Mouse (Mus musculus) erythroblast, embryonic 14.5 days (primary cell): ENCODE measurements around the gene Slc41a2. TPM values are rescaled to one million over a fixed set of nuclear protein-coding genes. Genes with fewer than 3 reads are reported as not detected.
"Not testable (repeated sequence)": the region's sequence is repeated elsewhere in the genome, so short reads cannot be mapped to it uniquely, and the experiment has no call there.

ENCODE experiments used
- H3K27me3 ChIP-seq: 2 replicates; pipeline ENCODE4 v1.6.1; 2012; ENCODE audit warnings: inconsistent platforms; ENCODE audit not compliant: control insufficient read depth
- H3K36me3 ChIP-seq: 2 replicates; pipeline ENCODE4 v1.6.1; 2012; ENCODE audit warnings: mild to moderate bottlenecking, inconsistent platforms; ENCODE audit not compliant: control insufficient read depth
- H3K4me1 ChIP-seq: 2 replicates; pipeline ENCODE4 v1.6.1; 2012; ENCODE audit warnings: inconsistent platforms; ENCODE audit not compliant: control insufficient read depth
- H3K4me3 ChIP-seq: replicated peaks from 2 replicates; pipeline ENCODE3; 2012; ENCODE audit warnings: moderate library complexity, mild to moderate bottlenecking, inconsistent platforms
- H3K9me3 ChIP-seq: 2 replicates; pipeline ENCODE4 v1.6.1; 2012; ENCODE audit warnings: low read length, inconsistent platforms, mixed read lengths; ENCODE audit not compliant: control insufficient read depth
- GATA1 ChIP-seq: IDR thresholded peaks from 2 replicates; pipeline ENCODE4 v1.6.1; 2012; ENCODE audit warnings: low read length, inconsistent platforms, mixed read lengths
- TAL1 ChIP-seq: IDR thresholded peaks from 3 replicates; pipeline ENCODE4 v1.6.1; 2012; ENCODE audit warnings: low read length, inconsistent platforms, mixed read lengths
- polyA plus RNA-seq: library from polyadenylated mRNA; stranded (reverse); fragments of >175 nt; gene quantifications from 2 replicates; pipeline ENCODE4 v1.2.3, GENCODE M21; 2012

The Slc41a2 gene
- polyA plus RNA-seq, 1 experiment, result not detected

DNA sequence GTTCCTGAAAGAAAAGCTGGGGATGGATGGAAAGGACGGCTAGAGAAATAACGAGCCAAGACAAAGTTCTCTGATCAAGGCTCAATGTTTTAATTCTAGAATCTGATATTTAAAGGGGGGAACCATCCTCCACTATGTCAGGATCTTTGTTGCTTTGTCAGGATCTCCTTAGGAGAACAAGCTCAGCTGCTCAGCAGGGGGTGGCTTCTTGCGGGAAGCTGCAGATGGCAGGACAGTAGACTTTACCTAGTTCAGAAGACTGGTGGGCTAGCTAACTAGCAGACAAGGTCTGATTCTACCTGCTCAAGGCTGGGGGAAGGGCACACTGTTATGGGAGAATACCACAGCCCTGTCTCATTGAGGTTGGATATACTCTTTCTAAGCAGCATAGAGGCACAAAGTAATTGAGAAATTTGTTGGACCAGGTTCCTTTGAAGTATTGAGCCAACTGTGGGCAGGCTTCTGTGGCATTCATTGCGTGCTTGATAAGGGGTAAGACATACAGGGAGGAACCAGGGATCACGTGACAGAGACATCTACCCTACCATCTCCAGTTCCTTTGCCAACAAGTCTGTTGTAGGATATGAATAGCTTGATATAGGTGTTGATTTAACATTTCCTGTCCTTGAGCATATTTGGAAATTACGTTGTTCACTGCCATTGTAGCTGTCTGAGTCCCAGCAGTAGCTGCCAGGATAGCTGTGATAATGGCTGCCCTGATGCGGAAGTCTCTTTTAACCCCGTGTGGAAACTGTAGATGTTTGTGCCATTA, 39.4 kb upstream of the Slc41a2 start:
- Histone ChIP-seq H3K36me3 (peaks cover 37% of the 10 kb centered on the region), H3K27me3 (no peaks in the 10 kb centered on the region), H3K9me3 (peaks cover 22% of the 10 kb centered on the region), H3K4me1 (peaks cover 2% of the 10 kb centered on the region; the same call in 1 of the 2 replicates), H3K4me3 (no peak overlapping the region)
- TF ChIP-seq TAL1 (no peak), GATA1 (no peak)

DNA sequence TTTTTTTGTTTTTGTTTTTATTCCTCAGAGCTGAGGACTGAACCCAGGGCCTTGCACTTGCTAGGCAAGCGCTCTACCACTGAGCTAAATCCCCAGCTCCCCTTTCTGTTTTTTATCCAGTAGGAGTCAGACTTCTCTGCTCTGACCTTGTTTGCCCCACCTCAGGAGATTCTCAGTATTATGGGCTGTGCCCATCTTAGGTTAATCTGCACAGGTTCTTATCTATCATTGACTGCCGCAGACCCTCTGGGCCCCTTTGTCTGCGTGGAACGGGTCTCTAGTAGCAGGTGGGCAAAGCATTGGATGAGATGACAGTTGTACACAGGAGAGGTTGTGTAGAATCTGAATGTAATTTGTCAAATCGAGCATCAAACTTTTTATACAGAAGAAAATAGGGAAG, 37.8 kb upstream of the Slc41a2 start:
- H3K4me3 ChIP-seq, H3K27me3 ChIP-seq, H3K4me1 ChIP-seq: not testable (repeated sequence)
- peaks cover 16% of the 10 kb centered on the region for H3K9me3 ChIP-seq
- peaks cover 49% of the 10 kb centered on the region for H3K36me3 ChIP-seq

DNA sequence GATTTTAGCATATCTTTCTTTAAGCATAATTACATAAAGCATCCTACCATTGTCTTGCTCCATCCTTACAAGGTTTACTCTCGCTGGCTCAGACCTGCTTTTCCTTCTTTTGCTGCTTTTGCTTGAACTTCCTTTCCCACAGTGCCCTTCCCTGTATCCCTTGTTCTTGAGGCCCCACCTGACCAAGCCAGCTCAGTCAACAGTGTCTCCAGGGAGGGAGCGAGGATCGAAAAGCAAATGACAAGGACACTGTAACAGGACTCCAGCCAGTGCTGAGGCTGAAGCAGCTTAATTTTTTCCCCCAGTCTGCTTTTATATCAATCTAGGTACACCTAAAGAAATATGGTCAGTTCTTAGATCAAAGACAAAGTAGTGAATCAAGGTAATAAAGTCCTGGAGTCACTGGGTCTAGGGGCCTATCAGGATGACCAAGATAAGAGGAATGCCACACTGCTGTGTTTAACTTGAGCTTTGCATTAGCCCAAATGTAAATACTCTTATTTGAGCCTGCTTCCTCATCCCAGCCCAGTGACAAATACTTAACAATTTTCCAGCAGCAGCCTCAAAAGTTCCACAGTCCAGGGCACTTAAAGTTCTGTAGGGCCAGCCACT, 36.5 kb upstream of the Slc41a2 start:
- Histone ChIP-seq H3K36me3 (peaks cover 46% of the 10 kb centered on the region), H3K27me3 (no peaks in the 10 kb centered on the region), H3K9me3 (peaks cover 6% of the 10 kb centered on the region), H3K4me1 (peaks cover 2% of the 10 kb centered on the region; the same call in 1 of the 2 replicates), H3K4me3 (no peak overlapping the region)
- TF ChIP-seq TAL1 (no peak), GATA1 (no peak)

DNA sequence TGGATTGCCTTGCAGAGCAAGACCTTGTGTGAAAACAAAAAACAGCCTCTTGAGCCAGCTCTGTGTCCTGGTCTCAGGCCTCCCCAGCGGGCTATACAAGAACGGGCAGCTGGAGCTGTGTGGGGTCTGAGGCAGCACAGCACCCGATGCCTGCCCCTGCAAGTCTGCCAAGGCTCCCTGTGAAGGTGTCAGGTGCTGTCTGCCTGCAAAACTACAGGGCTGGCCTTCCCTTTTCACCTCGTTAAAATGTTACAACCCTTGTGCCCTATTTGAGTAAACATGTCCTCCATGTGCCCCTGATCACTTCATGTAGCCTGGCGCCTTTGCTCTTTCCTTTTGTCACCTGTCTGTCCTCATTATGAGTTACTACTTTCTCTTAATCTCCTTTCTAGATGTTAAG, 31.2 kb upstream of the Slc41a2 start:
- H3K4me1 ChIP-seq, result no peaks in the 10 kb centered on the region
- H3K27me3 ChIP-seq, result no peaks in the 10 kb centered on the region
- TF ChIP-seq GATA1 (no peak), TAL1 (no peak)
- H3K4me3 ChIP-seq, result no peak overlapping the region
- peaks cover 82% of the 10 kb centered on the region for H3K36me3 ChIP-seq
- H3K9me3 ChIP-seq, result no peaks in the 10 kb centered on the region

DNA sequence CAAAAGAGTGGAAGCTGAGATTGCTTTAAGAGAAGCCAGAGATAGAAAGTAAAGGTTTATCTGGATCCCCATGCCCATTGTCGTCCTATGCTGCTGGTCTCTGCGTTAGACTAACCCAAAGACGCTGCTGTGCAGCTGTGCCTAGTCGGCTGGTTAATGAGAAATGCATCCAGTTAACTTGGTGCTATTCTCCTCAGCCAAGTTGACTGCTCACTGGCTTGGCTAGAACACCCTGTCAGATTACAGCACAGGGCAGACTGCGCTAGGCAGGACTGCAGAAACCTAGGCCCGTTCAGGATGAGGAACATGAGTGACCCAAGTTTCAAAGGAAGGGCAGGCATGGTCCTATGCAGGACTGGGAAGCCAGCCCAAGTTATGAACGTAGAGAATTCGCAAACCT, 25.8 kb upstream of the Slc41a2 start:
- Histone ChIP-seq H3K27me3 (no peaks in the 10 kb centered on the region), H3K4me1 (peaks cover 37% of the 10 kb centered on the region), H3K9me3 (no peaks in the 10 kb centered on the region), H3K36me3 (peaks cover 62% of the 10 kb centered on the region), H3K4me3 (no peak overlapping the region)
- TF ChIP-seq TAL1 (no peak), GATA1 (no peak)

DNA sequence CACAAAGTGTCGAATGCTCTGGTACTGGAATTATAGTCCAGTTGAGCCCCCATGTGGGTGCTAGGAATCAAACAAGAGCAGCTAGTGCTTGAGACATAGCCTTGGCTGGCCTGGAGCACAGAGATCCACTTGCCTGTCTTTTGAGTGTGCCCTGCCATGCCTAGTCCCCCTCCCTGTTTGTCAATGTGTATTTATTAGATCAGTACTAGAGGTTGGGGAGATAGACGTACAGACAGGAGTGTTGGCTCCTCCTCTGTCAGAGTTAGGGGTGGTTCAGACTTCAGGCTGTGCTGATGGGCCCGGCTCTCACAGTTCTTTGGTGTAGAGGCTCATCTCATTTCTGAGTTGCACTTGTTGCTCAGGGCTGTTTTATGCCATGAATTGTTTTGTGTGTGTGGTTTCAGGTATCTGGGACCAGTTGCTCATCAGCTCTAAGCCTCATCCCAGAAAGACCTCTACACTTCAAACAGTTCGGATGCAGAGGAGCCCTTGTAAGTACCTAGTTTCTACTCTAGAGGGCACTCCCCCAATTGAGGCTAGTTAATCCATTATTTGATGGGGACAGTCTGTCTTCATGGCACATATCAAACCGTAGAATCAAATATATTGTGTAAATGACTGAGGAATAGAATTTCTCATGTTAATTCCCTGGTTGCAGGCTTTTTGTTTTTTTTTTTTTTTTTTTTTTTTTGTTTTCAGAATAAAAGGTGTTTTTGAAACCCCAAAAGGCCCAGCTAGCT, 24.1 kb upstream of the Slc41a2 start:
- TF ChIP-seq TAL1 (no peak), GATA1 (no peak)
- H3K9me3 ChIP-seq, result no peaks in the 10 kb centered on the region
- no peaks in the 10 kb centered on the region for H3K27me3 ChIP-seq
- peak overlapping the region; percentile 14 for H3K4me3 ChIP-seq
- H3K4me1 ChIP-seq, result peaks cover 42% of the 10 kb centered on the region
- peaks cover 46% of the 10 kb centered on the region for H3K36me3 ChIP-seq

DNA sequence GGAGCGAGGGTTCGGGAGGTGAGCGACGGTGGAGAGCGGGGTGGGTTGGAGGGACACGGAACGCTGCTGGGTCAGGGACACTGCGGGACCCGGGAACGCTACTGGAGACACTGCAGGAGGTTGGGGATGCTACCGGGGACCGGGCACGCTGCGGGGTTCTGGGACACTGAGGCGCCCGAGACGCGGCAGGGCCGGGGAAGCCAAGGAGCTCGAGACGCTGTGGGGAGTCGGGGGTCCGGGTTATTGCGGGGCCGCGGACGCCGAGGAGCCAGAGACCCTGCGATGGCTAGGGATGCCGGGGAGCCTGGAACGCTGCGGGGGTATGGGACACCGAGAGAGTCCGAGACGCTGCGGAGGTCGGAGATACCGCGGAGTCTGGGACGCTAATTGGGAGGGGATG, 22.7 kb upstream of the Slc41a2 start:
- Histone ChIP-seq H3K36me3 (peaks cover 31% of the 10 kb centered on the region), H3K4me1 (peaks cover 42% of the 10 kb centered on the region), H3K9me3 (no peaks in the 10 kb centered on the region), H3K27me3 (no peaks in the 10 kb centered on the region), H3K4me3 (peak overlapping the region; percentile 96)
- no peak for TF ChIP-seq GATA1
- TF ChIP-seq TAL1, result no peak

DNA sequence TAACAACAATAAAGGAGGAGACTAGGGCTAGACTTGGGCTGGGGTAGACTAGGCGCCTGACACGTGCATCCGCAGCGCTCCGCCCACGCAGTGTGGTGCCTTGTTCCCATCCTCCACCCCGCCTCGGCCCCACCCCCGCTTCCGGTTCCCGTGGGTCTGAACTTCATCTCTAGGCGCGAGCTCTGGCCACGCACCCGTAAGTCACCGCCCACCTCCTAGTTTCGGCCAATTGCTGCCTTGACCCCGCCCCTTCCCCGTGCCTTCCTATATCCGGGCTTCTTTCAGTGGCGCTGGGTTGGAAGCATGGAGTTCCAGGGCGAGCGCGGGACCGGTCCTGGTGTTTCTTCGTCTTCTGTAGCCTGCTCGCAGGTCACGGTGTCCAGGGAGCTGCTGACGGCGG, 22.3 kb upstream of the Slc41a2 start, which contains the start of gene D10Wsu102e:
TSS of gene D10Wsu102e (plus strand) at position 266 of the 400 bp plus-strand sequence.
- Histone ChIP-seq H3K27me3 (no peaks in the 10 kb centered on the region), H3K4me1 (peaks cover 42% of the 10 kb centered on the region), H3K9me3 (no peaks in the 10 kb centered on the region), H3K36me3 (peaks cover 27% of the 10 kb centered on the region), H3K4me3 (peak within 1 kb of the TSS; percentile 96)
- TF ChIP-seq TAL1 (no peak), GATA1 (no peak)

DNA sequence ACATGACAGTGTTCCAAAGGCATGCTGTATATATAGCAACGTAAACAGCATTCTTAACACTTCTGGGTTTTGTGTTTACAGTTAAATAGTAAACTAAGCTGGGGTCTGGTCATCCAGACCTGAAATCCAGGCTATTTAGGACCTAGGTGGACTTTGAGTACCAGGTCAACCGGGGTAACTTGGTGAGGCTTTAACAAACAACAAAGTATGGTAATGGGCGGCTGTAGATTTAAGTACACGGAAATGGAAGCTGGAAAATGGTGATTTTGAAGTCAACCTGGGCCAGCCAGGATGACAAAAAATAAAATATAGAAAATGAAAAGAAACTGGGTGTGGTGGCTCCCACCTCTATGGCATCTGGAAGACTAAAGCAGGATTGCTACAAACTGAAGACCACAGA, 21.8 kb upstream of the Slc41a2 start:
- Histone ChIP-seq H3K27me3 (no peaks in the 10 kb centered on the region), H3K4me3 (peak overlapping the region; percentile 96), H3K36me3 (peaks cover 22% of the 10 kb centered on the region), H3K4me1 (peaks cover 42% of the 10 kb centered on the region), H3K9me3 (no peaks in the 10 kb centered on the region)
- TF ChIP-seq TAL1, result no peak
- no peak for TF ChIP-seq GATA1
